Mouse (Mus musculus) midbrain, embryonic 11.5 days (tissue): Measurements from ENCODE around the gene Eprs. TPM values are rescaled to one million over a fixed set of nuclear protein-coding genes. Genes with fewer than 3 reads are reported as not detected.

Experiments used
- ATAC-seq: fragments of 200-750 bp; cut with Nextera tagmentation; 2 replicates; pipeline ENCODE4 v1.8.0; 2017; ENCODE audit warnings: moderate TSS enrichment, moderate library complexity; ENCODE audit not compliant: low FRiP score
- DNase-seq: peaks from one replicate; pipeline ENCODE4 v3.0.0; 2015; ENCODE audit warnings: low spot score; ENCODE audit errors: missing footprints
- H3K27ac ChIP-seq: fragments of 300-500 bp; sonication (generic); 2 replicates; pipeline ENCODE4 v1.5.1; 2014; ENCODE audit warnings: low read depth, low read length
- H3K27me3 ChIP-seq: fragments of 300-500 bp; sonication (generic); 2 replicates; pipeline ENCODE4 v1.6.1; 2014; ENCODE audit warnings: mild to moderate bottlenecking, low read length, moderate library complexity, mixed read lengths; ENCODE audit not compliant: control insufficient read depth, insufficient read depth
- H3K36me3 ChIP-seq: fragments of 300-500 bp; sonication (generic); 2 replicates; pipeline ENCODE4 v1.6.1; 2014; ENCODE audit warnings: mild to moderate bottlenecking, low read length, moderate library complexity, mixed read lengths; ENCODE audit not compliant: control insufficient read depth, insufficient read depth
- H3K4me1 ChIP-seq: fragments of 300-500 bp; sonication (generic); 2 replicates; pipeline ENCODE4 v1.6.1; 2014; ENCODE audit warnings: low read length; ENCODE audit not compliant: control insufficient read depth, insufficient read depth
- H3K4me2 ChIP-seq: fragments of 300-500 bp; sonication (generic); 2 replicates; pipeline ENCODE4 v1.6.1; 2014; ENCODE audit warnings: mild to moderate bottlenecking, moderate library complexity
- H3K4me3 ChIP-seq: fragments of 300-500 bp; sonication (generic); 2 replicates; pipeline ENCODE4 v1.5.1; 2014; ENCODE audit warnings: low read depth, low read length
- H3K9ac ChIP-seq: fragments of 300-500 bp; sonication (generic); 2 replicates; pipeline ENCODE4 v1.6.1; 2014; ENCODE audit warnings: low read length
- H3K9me3 ChIP-seq: fragments of 300-500 bp; sonication (generic); 2 replicates; pipeline ENCODE4 v1.6.1; 2016; ENCODE audit warnings: low read length; ENCODE audit not compliant: control insufficient read depth
- WGBS: fragments of 180-500 bp; shearing (Covaris S2); extraction: QIAGEN DNeasy Blood & Tissue Kit; methylation state at CpG from one replicate; pipeline ENCODE4 v1.1.7; 2014; 5-methylcytosine and 5-hydroxymethylcytosine counted together
- polyA plus RNA-seq: library from polyadenylated mRNA; unstranded; fragments of >200 nt; fragmentation: Nextera tagmentation; extraction: Ambion mirVana; gene quantifications from 2 replicates; pipeline ENCODE4 v1.2.1, GENCODE M21; 2014

The Eprs gene
- polyA plus RNA-seq, 1 experiment from 2014 or later = 140 TPM

DNA sequence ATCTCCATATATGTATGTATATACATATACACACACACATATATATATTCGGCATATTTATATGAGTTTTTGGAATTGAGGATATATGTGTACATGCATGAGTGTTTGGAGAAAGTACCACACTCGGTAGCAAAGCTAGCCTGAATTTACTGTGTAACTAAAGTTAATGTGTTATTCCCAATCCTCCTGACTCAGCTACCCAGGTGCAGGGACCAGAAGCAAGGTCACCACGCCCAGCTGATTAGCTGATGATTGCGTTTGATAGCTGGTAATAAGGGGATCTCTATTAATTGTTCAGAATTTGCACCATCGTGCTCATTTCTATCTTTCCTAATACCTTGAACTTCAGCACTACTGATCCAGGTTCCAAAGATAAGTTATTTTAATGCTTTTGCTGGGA, 29.2 kb upstream of the Eprs start:
- Histone ChIP-seq H3K9me3 (no peaks in the 10 kb centered on the region), H3K4me2 (no peak overlapping the region), H3K4me1 (peaks cover 11% of the 10 kb centered on the region), H3K36me3 (no peaks in the 10 kb centered on the region), H3K9ac (no peak overlapping the region), H3K27ac (no peak overlapping the region), H3K27me3 (no peaks in the 10 kb centered on the region), H3K4me3 (no peak overlapping the region)
- ATAC-seq (no peak), DNase-seq (peak; percentile 72)
- WGBS = 92% methylated on average over 5 of the region's 5 CpGs

DNA sequence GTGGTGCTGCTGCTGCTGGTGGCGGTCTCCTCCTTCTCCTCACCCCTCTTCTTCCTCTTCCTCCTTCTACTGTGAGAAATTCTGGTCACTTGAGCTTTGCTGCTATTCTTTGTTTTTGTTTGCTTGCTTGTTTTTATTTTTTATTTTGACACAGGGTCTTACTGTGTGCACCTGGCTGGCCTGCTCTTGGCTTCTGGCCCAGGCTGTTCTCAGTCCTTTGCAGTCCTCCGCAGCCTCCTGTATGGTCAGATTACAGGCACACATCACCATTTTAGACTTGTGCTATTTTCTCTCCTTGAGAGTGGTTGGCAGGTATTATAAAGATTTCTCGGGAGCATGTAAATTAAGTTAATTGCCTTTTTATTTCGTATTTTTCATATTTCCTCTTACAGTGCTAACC, 28.7 kb upstream of the Eprs start:
- Histone ChIP-seq H3K9me3 (no peaks in the 10 kb centered on the region), H3K36me3 (no peaks in the 10 kb centered on the region), H3K9ac (no peak overlapping the region), H3K4me1 (peaks cover 11% of the 10 kb centered on the region), H3K4me3 (no peak overlapping the region), H3K27me3 (no peaks in the 10 kb centered on the region), H3K4me2 (no peak overlapping the region), H3K27ac (no peak overlapping the region)
- DNase-seq = no peak
- no peak for ATAC-seq
- 94% methylated on average over 4 of the region's 4 CpGs for WGBS

DNA sequence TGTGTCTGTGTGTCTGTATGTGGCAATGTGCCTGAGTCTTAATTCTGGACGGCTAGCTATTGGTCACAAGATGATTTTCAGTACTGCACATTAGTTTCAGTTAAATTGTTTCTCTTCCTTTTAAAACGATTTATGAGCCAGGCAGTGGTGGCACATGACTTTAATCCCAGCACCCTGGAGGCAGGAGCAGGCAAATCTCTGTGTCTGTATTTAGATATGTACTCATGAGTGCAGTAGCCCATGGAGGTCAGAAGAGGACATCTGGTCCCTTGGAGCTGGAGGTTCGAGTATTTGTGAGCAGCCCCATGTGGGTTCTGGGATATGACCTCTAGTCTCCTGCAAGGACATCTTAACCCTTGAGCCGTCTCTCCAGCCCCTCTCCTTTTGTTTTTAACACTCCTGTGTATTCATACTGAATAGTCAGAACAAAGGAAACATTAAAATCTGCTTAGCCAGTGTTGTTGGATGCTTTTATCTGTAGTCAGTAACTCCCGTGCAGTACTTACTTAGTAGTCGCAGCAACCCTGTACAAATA, 27.5 kb upstream of the Eprs start:
- Histone ChIP-seq H3K9ac (no peak overlapping the region), H3K27ac (no peak overlapping the region), H3K9me3 (no peaks in the 10 kb centered on the region), H3K27me3 (no peaks in the 10 kb centered on the region), H3K4me1 (peaks cover 11% of the 10 kb centered on the region), H3K36me3 (no peaks in the 10 kb centered on the region), H3K4me2 (no peak overlapping the region), H3K4me3 (no peak overlapping the region)
- DNase-seq = peak; percentile 79
- no peak for ATAC-seq
- 67% methylated on average over 6 of the region's 6 CpGs for WGBS

DNA sequence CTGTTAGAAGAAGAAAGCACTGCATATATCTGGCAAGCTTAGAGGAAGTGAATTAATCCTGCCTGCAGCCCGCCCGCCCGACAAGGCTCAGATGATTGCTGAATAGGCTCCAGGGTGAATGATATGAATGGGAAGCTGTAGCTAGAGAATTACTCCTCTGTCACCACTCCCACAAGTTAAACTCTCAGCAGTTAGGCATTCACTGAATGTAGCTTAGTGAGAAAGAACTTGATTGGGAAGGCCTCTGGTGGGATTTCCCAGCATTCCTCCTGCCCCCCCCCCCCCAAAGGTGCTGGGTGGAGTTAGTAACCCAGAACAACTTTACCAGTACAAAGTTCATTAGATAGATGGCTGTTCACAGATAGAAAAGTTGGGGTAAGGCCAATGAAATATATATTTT, 26.3 kb upstream of the Eprs start:
- Histone ChIP-seq H3K36me3 (no peaks in the 10 kb centered on the region; the same call in 1 of the 2 replicates), H3K27me3 (no peaks in the 10 kb centered on the region), H3K4me3 (no peak overlapping the region), H3K4me2 (no peak overlapping the region), H3K27ac (no peak overlapping the region), H3K4me1 (peaks cover 11% of the 10 kb centered on the region), H3K9ac (no peak overlapping the region), H3K9me3 (no peaks in the 10 kb centered on the region)
- 25% methylated on average over 3 of the region's 3 CpGs for WGBS
- ATAC-seq (no peak), DNase-seq (peak; percentile 65)

DNA sequence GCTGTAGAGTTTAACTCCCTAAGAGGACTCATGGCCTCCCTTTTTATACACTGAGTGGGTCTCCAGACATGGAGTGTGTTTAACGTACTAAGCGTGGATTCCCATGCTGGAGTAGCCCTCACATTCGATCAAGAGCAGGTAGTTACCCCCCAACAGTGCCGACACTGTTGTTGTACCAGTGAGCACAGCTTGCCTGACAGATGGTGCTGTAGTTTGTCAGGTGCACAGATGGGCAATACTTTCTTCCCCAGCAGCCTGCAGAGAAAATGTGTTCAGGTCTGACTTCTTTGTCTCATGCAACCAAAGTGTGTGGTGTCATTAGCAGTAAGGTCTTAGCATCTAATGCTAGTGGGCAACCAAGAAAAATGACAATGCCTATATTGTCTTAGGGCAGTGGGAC, 20.4 kb upstream of the Eprs start:
- no peak overlapping the region for H3K27ac ChIP-seq
- no peak overlapping the region for H3K4me2 ChIP-seq
- no peak overlapping the region for H3K9ac ChIP-seq
- H3K36me3 ChIP-seq = peaks cover 9% of the 10 kb centered on the region
- no peaks in the 10 kb centered on the region for H3K4me1 ChIP-seq
- ATAC-seq = no peak
- H3K9me3 ChIP-seq = no peaks in the 10 kb centered on the region; the same call in 1 of the 2 replicates
- no peak overlapping the region for H3K4me3 ChIP-seq
- 92% methylated on average over 4 of the region's 4 CpGs for WGBS
- no peak for DNase-seq
- H3K27me3 ChIP-seq = no peaks in the 10 kb centered on the region

DNA sequence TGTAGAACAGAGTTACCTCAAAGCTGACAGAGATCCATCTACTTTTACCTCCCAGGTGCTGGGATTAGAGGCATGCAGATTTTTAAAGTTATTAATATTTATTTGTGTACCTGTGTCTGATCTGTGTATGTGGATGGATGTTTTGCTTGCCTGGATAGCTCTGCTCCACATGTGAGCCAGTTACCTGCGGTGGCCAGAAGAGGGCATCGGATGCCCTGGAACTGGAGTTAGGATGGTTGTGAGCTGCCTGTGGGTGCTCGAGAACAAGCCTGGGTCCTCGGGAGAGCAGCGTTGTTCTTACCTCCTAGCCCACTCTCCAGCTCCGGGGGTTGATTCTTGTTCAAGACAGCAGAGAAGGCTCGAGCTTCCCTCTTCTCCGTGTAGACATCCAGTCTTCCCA, 19.4 kb upstream of the Eprs start:
- Histone ChIP-seq H3K36me3 (peaks cover 12% of the 10 kb centered on the region), H3K27ac (no peak overlapping the region), H3K4me2 (no peak overlapping the region), H3K9ac (no peak overlapping the region), H3K27me3 (no peaks in the 10 kb centered on the region), H3K4me3 (no peak overlapping the region), H3K9me3 (no peaks in the 10 kb centered on the region; the same call in 1 of the 2 replicates), H3K4me1 (no peaks in the 10 kb centered on the region)
- WGBS = 80% methylated on average over 8 of the region's 8 CpGs
- peak; percentile 68 for DNase-seq
- no peak for ATAC-seq

DNA sequence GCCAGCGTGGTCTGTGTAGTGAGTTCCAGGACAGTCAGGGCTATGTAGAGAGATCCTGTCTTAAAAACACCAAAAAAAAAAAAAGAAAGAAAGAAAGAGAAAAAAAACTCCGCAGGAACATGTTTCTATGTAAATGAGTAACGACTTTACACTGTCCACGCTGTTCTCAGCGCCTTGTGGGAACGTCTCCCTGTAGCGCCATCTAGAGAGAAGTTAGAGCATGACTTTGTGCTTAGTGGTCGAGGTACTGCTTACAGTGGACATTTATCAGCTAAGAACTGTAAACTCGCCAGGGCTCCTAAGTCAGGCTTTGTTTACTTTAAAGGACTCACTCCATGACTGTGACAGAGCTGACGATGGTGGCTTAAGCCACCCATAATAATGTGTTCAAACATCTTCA, 16.7 kb upstream of the Eprs start:
- 80% methylated on average over 10 of the region's 10 CpGs for WGBS
- no peak overlapping the region for H3K27ac ChIP-seq

DNA sequence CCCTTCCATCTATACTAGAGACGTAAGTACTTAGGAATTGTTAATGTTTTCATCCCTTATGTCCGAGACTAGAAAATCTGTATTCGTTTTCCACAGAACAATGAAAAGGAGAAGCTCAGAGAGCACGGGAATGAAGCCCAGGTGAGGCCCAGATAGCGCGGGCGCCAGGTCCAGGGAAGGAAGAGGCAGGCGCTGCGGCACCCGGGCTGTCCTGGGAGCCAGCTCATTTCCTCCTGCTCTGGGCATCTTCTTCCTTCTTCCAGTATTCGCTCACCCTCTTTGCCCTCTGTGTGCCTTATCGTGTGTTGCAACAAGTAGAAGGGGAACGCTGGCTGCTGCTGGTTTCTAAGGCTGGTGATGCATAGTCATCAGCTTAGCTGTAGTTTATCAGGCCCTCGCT, 13.1 kb upstream of the Eprs start:
- ATAC-seq (no peak), DNase-seq (peak; percentile 65)
- H3K27me3 ChIP-seq = no peaks in the 10 kb centered on the region
- H3K9ac ChIP-seq = no peak overlapping the region
- H3K4me2 ChIP-seq = no peak overlapping the region
- 96% methylated on average over 14 of the region's 14 CpGs for WGBS
- no peak overlapping the region for H3K4me3 ChIP-seq
- no peak overlapping the region for H3K27ac ChIP-seq
- H3K4me1 ChIP-seq = no peaks in the 10 kb centered on the region
- peaks cover 17% of the 10 kb centered on the region for H3K36me3 ChIP-seq
- H3K9me3 ChIP-seq = no peaks in the 10 kb centered on the region

More for the DNA sequence above, 16.7 kb upstream of the Eprs start:
- Histone ChIP-seq H3K9ac (no peak overlapping the region), H3K9me3 (no peaks in the 10 kb centered on the region; the same call in 1 of the 2 replicates), H3K4me3 (no peak overlapping the region), H3K4me2 (no peak overlapping the region), H3K36me3 (peaks cover 15% of the 10 kb centered on the region), H3K27me3 (no peaks in the 10 kb centered on the region), H3K4me1 (no peaks in the 10 kb centered on the region)
- ATAC-seq (no peak), DNase-seq (peak; percentile 33)

DNA sequence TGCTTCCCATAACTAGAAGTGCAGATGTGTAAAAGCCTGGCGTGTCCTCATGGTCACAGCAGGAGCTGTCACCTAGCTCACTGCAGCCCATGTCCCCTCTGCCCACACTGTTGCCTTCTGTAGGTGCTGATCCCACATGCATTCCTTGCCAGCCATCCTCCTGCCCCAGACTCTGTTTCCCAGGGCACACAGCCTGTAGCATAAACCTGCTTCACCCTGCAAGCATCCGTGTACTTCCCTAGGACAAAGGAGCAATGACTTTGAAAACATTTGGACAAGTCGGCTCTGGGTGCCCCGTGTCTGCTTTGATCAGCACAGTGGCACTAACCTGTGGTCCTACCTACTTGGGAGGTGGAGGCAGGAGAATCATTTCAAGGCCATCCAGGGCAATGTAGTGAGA, 12.2 kb upstream of the Eprs start:
- Histone ChIP-seq H3K4me3 (no peak overlapping the region), H3K4me2 (no peak overlapping the region), H3K27ac (no peak overlapping the region), H3K9me3 (no peaks in the 10 kb centered on the region), H3K36me3 (peaks cover 17% of the 10 kb centered on the region), H3K27me3 (no peaks in the 10 kb centered on the region), H3K4me1 (no peaks in the 10 kb centered on the region), H3K9ac (no peak overlapping the region)
- ATAC-seq (no peak), DNase-seq (peak; percentile 47)
- WGBS = 93% methylated on average over 4 of the region's 4 CpGs
